Mouse (Mus musculus): Measurements from ENCODE around the gene Rab7b.

- TF ChIP-seq CTCF (IDR thresholded peaks at IDR 0.05; ENCODE audit: control insufficient read depth, insufficient read depth, low read length): no peak
- no peak for TF ChIP-seq POLR2A (IDR thresholded peaks at IDR 0.05; ENCODE audit: borderline replicate concordance, control insufficient read depth, low read depth, low read length)
Measured at GRCm38 (mm10) chr1:131688475-131688874, at the start of gene Rab7b.
